Mouse (Mus musculus) limb, embryonic 10.5 days (tissue): ENCODE measurements around the gene Tmed9. TPM values are rescaled to one million over a fixed set of nuclear protein-coding genes. Genes with fewer than 3 reads are reported as not detected.
"Not testable (repeated sequence)": the region's sequence is repeated elsewhere in the genome, so short reads cannot be mapped to it uniquely, and the experiment has no call there.

Source experiments
- DNase-seq: peaks from one replicate; pipeline ENCODE4 v3.0.0-alpha.2; 2017; ENCODE audit warnings: low spot score
- H3K27ac ChIP-seq: fragments of 300-500 bp; sonication (generic); 2 replicates; pipeline ENCODE4 v1.5.1; 2016; ENCODE audit warnings: mild to moderate bottlenecking
- H3K27me3 ChIP-seq: fragments of 300-500 bp; sonication (generic); 2 replicates; pipeline ENCODE4 v1.6.1; 2016; ENCODE audit warnings: low read depth, mild to moderate bottlenecking; ENCODE audit not compliant: poor library complexity, severe bottlenecking
- H3K36me3 ChIP-seq: fragments of 300-500 bp; sonication (generic); 2 replicates; pipeline ENCODE4 v1.6.1; 2016; ENCODE audit warnings: mild to moderate bottlenecking, moderate library complexity
- H3K4me1 ChIP-seq: fragments of 300-500 bp; sonication (generic); 2 replicates; pipeline ENCODE4 v1.6.1; 2016
- H3K4me3 ChIP-seq: fragments of 300-500 bp; sonication (generic); 2 replicates; pipeline ENCODE4 v1.5.1; 2016; ENCODE audit warnings: mild to moderate bottlenecking, moderate library complexity
- H3K9me3 ChIP-seq: fragments of 300-500 bp; sonication (generic); replicated peaks from 2 replicates; pipeline ENCODE4 v1.6.1; 2016; ENCODE audit warnings: mild to moderate bottlenecking
- WGBS: fragments of 180-500 bp; shearing (Covaris S2); methylation state at CpG from one replicate; pipeline ENCODE4 v1.1.7; 2016; 5-methylcytosine and 5-hydroxymethylcytosine counted together
- polyA plus RNA-seq: library from polyadenylated mRNA; unstranded; fragments of >200 nt; fragmentation: Nextera tagmentation; extraction: Ambion mirVana; gene quantifications from 2 replicates; pipeline ENCODE4 v1.2.1, GENCODE M21; 2016

The Tmed9 gene
- polyA plus RNA-seq, 1 experiment from 2014 or later = 123 TPM

GRCm38 (mm10) chr13:55571027-55571751 lies 2.3 kb upstream of the Tmed9 start, which contains the start of gene Fam193b:
Fam193b (minus strand) TSS chr13:55571120.
- Histone ChIP-seq H3K36me3 (peaks cover 33% of the 10 kb centered on the region), H3K27me3 (no peaks in the 10 kb centered on the region), H3K9me3 (no peaks in the 10 kb centered on the region), H3K27ac (peak within 1 kb of the TSS; percentile 95), H3K4me1 (peaks cover 21% of the 10 kb centered on the region), H3K4me3 (peak within 1 kb of the TSS; percentile 91)
- 12% methylated on average over 47 of the region's 47 CpGs for WGBS
- peak; percentile 97 for DNase-seq

DNA sequence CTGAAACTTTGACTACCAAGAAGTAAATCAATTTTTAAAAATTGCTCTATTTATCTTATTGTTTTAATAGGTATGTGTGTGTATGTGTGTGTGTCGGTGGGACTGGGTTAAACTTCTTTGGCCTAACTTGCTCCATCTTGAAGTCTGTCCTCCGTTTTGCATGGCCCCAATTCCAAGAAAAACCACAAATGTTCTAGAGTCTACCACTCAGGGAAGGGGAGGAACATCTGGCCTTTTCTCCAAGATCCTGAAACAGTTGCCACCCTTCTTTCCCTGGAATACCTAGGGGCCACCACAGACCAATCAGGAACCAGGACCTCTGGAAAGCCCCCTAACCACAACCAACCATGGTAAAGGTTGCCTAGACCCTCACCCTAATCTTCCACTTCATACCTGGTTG lies 1.6 kb upstream of the Tmed9 start:
- no peak for DNase-seq
- H3K27ac ChIP-seq = no peak overlapping the region
- peaks cover 25% of the 10 kb centered on the region for H3K36me3 ChIP-seq
- H3K27me3 ChIP-seq = no peaks in the 10 kb centered on the region
- H3K4me3 ChIP-seq = peak overlapping the region; percentile 91; the same call in 1 of the 2 replicates
- WGBS = 82% methylated on average over 2 of the region's 2 CpGs
- no peaks in the 10 kb centered on the region for H3K9me3 ChIP-seq
- H3K4me1 ChIP-seq = peaks cover 21% of the 10 kb centered on the region

DNA sequence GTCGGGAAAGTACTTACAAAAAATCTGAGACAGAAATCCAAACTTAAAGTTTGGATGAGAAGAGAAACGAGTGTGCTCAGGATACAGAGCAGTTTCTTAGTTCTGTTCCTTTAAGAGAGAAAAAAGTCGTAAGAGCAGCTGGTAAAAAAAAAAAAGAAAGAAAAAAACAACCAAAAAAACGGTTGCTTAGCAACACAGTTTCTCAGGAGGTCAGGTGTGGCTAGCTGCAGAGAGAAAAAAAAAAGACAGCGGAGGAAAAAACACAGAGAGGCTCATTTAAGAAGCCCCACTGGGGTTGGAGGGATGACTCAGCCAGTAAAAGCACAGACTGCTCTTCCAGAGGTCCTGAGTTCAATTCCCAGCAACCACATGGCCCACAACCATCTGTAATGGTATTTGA lies 789 bp downstream of the Tmed9 start:
- 80% methylated on average over 5 of the region's 5 CpGs for WGBS
- no peak overlapping the region for H3K4me3 ChIP-seq
- no peaks in the 10 kb centered on the region for H3K9me3 ChIP-seq
- DNase-seq = no peak
- no peak overlapping the region for H3K27ac ChIP-seq
- peaks cover 17% of the 10 kb centered on the region for H3K4me1 ChIP-seq
- no peaks in the 10 kb centered on the region for H3K27me3 ChIP-seq
- peaks cover 4% of the 10 kb centered on the region; the same call in 1 of the 2 replicates for H3K36me3 ChIP-seq

DNA sequence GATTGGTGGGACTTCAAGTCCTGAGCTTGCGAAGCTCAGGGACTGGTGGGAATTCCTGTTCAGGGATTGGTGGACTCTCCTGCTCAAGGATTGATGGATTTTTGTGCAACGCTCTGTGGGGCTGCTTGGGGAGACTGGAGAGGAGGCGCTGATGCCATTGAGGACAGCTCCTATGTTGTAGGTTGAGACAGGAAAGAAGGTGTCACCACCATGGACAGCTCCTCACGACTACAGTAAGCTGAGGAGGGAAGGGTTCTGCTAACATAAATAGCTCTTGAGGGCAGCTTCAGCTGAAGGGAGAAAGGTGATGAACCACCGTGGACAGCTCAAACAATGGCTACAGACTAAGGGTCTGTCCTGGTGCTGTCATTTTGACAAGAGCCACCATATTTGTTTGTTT lies 2.4 kb downstream of the Tmed9 start:
- Histone ChIP-seq H3K4me1 (peaks cover 10% of the 10 kb centered on the region; the same call in 1 of the 2 replicates), H3K27me3 (no peaks in the 10 kb centered on the region), H3K36me3 (0 out of 2 replicates have a peak, but pooled peaks cover 2% of the 10 kb centered on the region), H3K27ac (no peak overlapping the region), H3K9me3 (no peaks in the 10 kb centered on the region), H3K4me3 (no peak overlapping the region)
- no peak for DNase-seq
- WGBS = 65% methylated on average over 5 of the region's 5 CpGs

DNA sequence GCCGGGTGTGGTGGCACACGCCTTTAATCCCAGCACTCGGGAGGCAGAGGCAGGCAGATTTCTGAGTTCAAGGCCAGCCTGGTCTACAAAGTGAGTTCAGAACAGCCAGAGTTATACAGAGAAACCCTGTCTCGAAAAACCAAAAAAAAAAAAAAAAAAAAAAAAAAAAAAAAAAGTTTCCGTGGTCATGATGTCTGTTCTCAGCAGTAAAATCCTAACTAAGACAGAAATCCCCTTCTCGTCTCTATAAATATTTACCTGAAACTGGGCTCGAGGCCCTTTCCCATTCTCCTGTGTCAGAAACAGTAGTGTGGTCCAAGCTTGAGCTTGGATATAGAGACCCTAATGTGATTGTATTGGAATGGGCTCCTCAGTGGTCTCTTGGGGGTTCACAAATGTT lies 3.3 kb downstream of the Tmed9 start:
- not testable (repeated sequence) for H3K9me3 ChIP-seq, H3K36me3 ChIP-seq, H3K27ac ChIP-seq, H3K4me3 ChIP-seq, H3K27me3 ChIP-seq, DNase-seq, H3K4me1 ChIP-seq
- WGBS = 85% methylated on average over 7 of the region's 7 CpGs

GRCm38 (mm10) chr13:55578086-55578485 lies 4.6 kb downstream of the Tmed9 start:
- no peak overlapping the region for H3K4me3 ChIP-seq
- H3K4me1 ChIP-seq = no peaks in the 10 kb centered on the region
- H3K27ac ChIP-seq = no peak overlapping the region
- no peak for DNase-seq
- WGBS = 81% methylated on average over 4 of the region's 4 CpGs
- no peaks in the 10 kb centered on the region for H3K9me3 ChIP-seq
- H3K36me3 ChIP-seq = 0 out of 2 replicates have a peak, but pooled peaks cover 2% of the 10 kb centered on the region
- H3K27me3 ChIP-seq = no peaks in the 10 kb centered on the region

GRCm38 (mm10) chr13:55591961-55592490 lies 18.5 kb downstream of the Tmed9 start:
- no peak for DNase-seq
- Histone ChIP-seq H3K9me3 (no peaks in the 10 kb centered on the region), H3K4me3 (peak overlapping the region; percentile 72), H3K27ac (0 out of 2 replicates have a peak overlapping the region, but pooled peaks have one; percentile 83), H3K4me1 (peaks cover 12% of the 10 kb centered on the region), H3K27me3 (no peaks in the 10 kb centered on the region), H3K36me3 (peaks cover 28% of the 10 kb centered on the region)
- WGBS = 80% methylated on average over 4 of the region's 4 CpGs

- Histone ChIP-seq H3K27me3 (no peaks in the 10 kb centered on the region), H3K36me3 (peaks cover 35% of the 10 kb centered on the region), H3K9me3 (no peaks in the 10 kb centered on the region), H3K4me1 (peaks cover 12% of the 10 kb centered on the region), H3K4me3 (peak overlapping the region; percentile 72), H3K27ac (peak overlapping the region; percentile 83)
- WGBS = 5% methylated on average over 29 of the region's 29 CpGs
- peak; percentile 99 for DNase-seq
Observed at GRCm38 (mm10) chr13:55592512-55593253, 19.2 kb downstream of the Tmed9 start.

- Histone ChIP-seq H3K4me3 (peak overlapping the region; percentile 72), H3K36me3 (peaks cover 41% of the 10 kb centered on the region), H3K4me1 (peaks cover 12% of the 10 kb centered on the region), H3K27me3 (no peaks in the 10 kb centered on the region), H3K27ac (peak overlapping the region; percentile 83), H3K9me3 (no peaks in the 10 kb centered on the region)
- WGBS = under 1% methylated on average over 31 of the region's 31 CpGs
- DNase-seq = no peak
Observed at GRCm38 (mm10) chr13:55593254-55593747, 19.8 kb downstream of the Tmed9 start.

GRCm38 (mm10) chr13:55595375-55595774 lies 21.8 kb downstream of the Tmed9 start:
- H3K4me3 ChIP-seq = no peak overlapping the region
- WGBS = 96% methylated on average over 12 of the region's 12 CpGs
- peaks cover 44% of the 10 kb centered on the region for H3K36me3 ChIP-seq
- DNase-seq = no peak
- H3K27me3 ChIP-seq = no peaks in the 10 kb centered on the region
- H3K4me1 ChIP-seq = peaks cover 19% of the 10 kb centered on the region
- no peak overlapping the region for H3K27ac ChIP-seq
- H3K9me3 ChIP-seq = no peaks in the 10 kb centered on the region

GRCm38 (mm10) chr13:55596802-55597201 lies 23.3 kb downstream of the Tmed9 start:
- DNase-seq = no peak
- H3K27ac ChIP-seq = no peak overlapping the region
- H3K4me1 ChIP-seq = peaks cover 26% of the 10 kb centered on the region
- WGBS = 94% methylated on average over 12 of the region's 12 CpGs
- H3K36me3 ChIP-seq = peaks cover 44% of the 10 kb centered on the region
- no peak overlapping the region for H3K4me3 ChIP-seq
- no peaks in the 10 kb centered on the region for H3K27me3 ChIP-seq
- H3K9me3 ChIP-seq = no peaks in the 10 kb centered on the region

DNA sequence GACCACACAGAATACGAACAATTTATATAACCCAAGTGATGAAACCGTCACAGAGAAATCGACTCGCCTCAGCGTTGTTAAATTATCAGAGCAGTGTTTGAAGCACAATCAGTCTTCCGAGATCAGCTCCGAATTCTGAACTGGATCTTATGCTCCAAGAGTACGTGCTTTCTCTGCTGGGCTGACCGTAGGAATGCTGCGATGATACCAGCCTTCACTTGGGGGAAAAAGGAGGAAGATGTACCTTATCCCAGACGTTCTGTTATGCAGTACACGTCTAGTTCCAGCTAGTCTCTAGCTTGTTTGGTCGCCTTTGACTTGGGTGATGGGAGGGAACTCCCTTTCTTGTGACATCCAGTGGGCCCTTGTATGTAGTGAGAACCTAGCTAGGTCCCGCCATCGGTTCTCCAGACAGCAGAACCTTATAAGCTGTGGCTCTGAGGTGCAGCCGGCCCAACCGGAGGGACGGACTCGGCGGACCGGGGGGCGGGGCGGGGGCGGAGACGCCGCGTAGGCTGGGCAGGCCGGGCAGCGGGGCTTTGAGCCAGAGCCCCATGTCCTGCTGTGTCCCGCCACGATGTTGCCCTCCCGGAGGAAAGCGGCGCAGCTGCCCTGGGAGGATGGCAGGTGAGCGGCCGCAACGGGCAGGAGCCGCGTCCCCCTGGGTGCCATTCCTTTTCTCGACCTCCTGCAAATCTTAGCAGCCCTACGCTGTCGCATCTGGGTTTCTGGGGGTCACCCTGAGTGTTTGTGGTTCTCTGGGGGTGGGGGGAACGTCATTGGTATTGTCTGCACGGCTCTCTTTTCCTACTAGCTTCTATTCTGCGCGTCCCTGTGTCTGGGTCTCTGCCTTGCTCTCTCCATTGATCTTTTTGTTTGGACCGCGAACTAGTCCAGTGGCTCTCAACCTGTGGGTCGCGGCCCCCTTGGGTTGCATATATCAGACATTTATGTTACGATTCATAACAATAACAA lies 26.3 kb downstream of the Tmed9 start, which contains the start of gene B4galt7:
Gene B4galt7, plus strand, starts transcription at position 331 of the 975 bp plus-strand sequence.
- H3K9me3 ChIP-seq = no peaks in the 10 kb centered on the region
- peak; percentile 90 for DNase-seq
- H3K27me3 ChIP-seq = no peaks in the 10 kb centered on the region
- 10% methylated on average over 51 of the region's 51 CpGs for WGBS
- peaks cover 53% of the 10 kb centered on the region for H3K36me3 ChIP-seq
- H3K27ac ChIP-seq = peak within 1 kb of the TSS; percentile 80
- H3K4me3 ChIP-seq = peak within 1 kb of the TSS; percentile 82
- H3K4me1 ChIP-seq = peaks cover 14% of the 10 kb centered on the region
